Mouse (Mus musculus): ENCODE results near the gene Csf2rb.

Gene Csf2rb

DNA sequence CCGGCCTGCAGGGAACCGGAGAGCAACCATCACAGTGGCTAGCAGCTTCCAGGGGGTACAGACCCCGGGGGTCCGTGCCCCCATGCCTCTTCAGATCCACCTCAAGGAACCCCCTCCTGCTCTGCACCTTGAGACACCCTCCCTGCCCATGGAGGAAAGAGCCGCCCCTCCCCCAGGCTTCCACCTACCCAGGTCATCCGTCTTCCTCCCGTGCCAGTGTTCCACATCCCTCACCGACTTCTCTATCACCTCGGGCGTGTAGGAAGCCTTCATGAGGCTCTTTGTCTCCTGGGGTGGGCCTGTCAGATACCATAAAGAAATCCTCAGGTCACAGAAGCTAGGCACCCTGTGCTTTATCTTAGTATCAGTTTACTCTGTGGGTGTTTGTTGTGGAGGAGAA, 53.0 kb downstream of the Csf2rb start:
- no peak for DNase-seq (ENCODE audit: low spot score)

DNA sequence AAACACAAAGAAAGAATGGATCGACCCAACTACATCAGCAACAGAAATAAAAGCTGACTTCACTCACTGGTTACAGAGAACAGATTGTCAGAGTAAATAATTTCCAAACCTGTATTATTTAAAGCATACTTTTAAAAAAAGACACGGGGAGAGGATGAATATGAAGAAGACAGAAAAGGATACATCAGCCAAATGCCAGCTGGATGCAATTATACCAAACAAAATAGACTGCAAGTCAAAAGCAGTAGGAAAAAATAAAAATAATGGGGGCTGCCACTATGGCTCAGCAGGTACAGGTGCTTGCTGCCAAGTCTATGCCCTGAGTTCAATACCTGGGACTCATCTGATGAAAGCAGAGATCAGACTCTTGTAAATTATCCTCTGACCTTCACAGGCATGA, 54.7 kb downstream of the Csf2rb start:
- no peak for DNase-seq (ENCODE audit: low spot score)

DNA sequence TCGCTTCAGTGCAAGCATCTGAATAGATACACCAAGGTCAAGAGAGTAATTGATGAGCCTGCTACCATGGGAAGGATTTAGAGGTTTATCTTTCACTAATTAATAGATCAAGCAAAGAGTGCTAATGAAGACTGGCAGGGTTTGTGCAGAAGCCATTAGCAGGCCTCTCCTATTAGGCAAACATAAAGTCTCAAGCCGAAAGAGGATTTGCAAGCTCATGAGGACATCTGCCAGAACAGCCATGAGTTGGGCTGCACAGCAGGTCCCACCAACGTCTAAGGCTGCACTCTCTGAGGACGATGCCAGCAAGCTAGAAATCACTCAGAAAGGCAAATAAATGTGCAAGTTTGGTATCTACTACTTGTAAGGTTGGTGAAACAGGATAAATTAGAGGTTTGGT, 55.2 kb downstream of the Csf2rb start:
- DNase-seq (ENCODE audit: low spot score), result no peak

DNA sequence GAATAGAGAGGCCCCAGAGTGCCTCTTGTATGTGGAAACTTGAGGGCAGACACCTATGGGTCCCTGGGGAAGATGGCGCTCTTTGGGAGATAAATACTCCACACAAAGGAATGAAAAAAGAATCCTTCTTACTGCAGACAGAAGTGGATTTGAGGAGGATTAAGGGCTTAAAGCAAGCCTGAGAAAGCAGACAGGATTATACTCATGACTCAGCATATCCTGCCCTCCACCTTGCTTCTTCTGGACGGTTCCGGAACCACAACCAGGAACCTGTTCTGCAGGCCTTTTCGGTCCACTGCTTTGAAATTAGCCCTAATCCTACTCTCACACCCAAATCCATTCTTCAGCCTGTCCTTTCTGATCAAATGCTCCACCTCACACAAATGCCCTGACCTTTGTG, 56.6 kb downstream of the Csf2rb start:
- no peak for DNase-seq (ENCODE audit: low spot score)

DNA sequence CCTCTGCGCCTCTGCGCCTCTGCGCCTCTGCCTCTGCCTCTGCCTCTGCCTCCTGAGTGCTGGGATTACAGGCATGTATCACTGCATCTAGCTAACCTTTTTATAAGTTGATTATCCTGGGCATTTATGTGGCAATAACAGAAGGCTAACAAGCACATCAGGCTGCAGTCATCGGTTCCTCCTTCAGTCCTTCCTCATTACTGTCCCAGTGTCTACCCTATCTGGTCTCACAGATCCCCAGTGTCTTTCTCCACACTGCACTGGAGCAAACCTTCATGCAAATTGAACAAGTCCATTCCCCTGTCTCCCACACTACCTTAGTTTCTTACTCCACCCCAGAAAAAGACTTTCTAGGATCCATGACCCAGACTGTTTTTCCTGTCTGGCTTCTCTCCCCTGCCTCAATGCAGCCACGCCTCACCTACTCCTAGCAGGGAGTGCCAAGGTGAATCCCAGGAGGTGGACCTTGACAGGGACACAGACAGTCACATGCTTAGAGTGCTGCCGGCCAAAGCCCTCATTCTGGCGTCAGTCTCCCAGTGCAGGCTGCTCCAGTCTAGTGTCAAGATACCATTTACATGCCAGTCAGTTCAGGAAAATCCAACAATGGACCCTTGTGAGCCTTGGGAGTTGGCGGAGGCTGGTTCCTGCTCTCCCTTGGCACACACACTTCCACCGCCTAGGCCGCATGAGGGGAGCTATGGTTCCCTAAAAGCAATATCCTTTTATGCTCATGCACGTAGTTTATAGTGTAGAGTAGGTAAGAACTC, 58.1 kb downstream of the Csf2rb start:
- no peak for DNase-seq (ENCODE audit: low spot score)

DNA sequence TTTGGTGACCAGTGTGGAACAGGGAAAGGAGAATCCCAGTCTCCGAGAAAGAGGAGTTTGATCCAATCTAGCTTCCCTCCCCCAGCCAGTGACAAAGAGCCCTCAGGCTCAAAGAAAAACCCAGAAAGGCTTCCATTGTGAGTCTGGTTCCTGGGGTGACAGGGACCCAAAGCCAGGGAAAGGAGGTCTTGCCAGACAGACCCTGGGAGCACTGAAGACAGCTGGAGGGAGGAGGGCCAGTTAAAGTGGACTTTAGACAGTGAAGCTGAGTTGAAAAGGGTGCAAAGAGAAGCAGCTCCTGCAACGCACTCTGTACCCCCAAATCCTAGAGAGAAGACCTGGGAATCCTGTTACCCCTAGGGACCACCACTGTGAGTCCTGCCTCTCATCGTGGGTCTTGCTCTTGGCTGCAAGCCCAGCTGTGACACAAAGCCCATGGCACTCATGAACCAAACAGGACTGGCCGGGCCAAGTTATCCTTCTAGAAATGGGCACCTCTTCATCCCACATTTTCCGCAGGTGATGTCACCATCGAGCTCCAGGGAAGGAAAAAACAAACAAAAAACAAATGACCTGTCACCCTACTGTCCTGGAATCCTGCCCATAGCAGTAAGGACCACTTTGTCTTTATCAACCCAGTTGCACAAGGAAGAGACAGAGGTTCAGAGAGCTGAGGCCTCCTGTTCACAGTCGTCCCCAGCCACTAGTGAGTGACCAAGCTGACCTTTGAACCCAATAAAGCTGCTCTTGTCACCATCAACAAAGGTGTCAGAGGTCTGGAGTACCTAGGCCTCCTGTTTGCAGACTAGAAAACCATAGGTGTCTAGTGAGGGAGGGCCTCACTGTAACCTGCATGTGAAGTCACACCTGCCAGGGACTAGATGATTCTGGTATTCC, 58.9 kb downstream of the Csf2rb start:
- DNase-seq (ENCODE audit: low spot score), result no peak

DNA sequence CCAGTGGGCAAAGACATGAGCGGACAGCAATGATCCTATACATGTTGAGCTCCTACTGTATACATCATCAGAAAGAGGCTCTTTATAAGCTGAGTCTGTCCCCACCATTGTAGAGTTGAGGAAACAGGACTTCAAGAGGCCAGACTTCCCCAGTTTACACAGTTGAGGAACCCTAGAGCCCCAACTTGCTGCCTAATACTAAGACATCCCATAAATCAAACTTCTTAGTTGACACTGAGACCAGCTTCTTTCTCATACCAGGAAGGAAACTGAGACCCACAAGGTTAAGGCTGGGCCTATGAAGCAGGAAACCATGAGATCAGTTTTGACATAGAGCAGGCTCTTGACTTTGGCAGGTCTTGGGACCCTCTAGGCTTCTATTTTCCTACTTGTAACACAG, 60.0 kb downstream of the Csf2rb start:
- no peak for DNase-seq (ENCODE audit: low spot score)

DNA sequence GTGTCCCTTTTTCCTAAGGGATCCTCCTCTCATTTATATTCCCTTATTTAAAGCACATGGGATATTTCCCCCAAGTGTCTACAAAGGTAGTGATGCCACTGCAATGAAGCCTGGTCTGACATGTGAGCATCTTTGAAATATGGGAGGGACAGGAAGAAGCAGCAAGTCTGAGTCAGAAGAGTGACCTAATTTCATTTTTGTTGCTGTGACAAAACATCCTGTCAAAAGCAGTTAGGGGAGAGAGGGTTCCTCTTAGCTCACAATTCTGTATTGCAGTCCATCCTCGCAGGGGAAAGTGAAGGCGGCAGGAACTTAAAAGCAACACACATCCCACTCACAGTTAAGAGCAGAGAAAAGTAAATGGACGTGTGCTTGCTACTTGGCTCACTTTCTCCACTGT, 65.3 kb downstream of the Csf2rb start:
- DNase-seq (ENCODE audit: low spot score), result no peak

DNA sequence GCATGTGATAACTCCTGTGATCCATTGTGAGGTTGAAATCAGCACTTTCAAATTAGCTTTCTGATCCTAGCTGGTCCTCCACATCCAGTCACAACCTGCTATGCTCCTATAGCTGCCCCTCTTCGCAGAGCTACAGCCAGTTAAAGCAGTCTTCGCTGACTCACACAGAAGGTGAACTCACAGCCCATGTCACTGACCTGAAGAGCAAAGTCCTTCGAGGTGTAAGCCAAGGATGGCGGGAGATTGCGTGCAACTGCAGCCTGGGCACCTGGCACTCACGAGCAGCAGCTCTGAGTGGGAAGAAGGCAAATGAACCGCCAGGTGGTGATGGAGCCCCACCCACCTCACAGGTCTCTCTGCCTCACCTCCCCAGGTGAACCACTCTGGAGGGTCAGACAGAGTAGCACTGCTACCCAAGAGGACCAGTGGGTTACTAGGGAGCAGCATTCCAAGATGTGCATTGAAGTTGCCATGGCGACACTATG, 70.0 kb downstream of the Csf2rb start, which contains the start of gene Tex33:
TSS of gene Tex33 (minus strand) at position 435 of the 485 bp plus-strand sequence.
- no peak for DNase-seq (ENCODE audit: low spot score)

DNA sequence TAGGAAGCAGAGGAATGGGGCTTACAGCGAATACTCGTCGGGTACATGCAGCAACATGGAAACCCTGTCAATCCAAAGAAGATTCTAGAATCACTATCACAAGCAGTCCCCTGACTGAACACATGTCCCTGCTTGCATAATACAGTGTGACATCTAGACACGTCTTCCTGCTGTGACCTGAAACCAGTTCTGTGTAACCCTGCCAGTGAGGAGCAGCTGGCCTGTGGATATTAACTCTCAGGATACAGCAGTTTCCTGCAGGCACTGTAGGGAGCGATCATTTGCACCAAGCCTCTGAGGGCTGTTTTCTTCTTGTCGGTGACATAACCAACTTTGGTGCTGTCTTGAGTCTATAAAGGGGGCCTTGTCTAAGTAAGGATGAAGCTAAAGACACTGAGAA, 75.8 kb downstream of the Csf2rb start:
- no peak for DNase-seq (ENCODE audit: low spot score)

DNA sequence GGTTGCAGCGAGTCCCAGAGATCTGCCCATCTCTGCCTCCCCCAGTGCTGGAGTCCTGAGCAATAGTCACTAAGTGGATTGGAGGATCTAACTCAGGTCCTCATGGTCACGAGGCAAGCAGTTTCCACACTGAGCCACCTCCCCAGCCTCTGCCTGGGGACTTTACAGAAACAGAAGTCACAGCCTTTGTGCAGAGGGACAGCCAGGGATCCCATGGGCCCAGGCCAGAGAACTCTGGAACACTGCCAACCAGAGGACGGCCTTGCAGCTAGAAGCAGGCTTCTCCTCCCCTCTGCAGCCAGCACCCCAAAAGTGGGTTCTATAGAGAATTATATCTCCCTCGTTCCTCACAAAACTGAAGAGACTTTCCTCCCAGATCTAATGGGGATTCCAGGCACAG, 76.4 kb downstream of the Csf2rb start:
- DNase-seq (ENCODE audit: low spot score), result peak; percentile 70

DNA sequence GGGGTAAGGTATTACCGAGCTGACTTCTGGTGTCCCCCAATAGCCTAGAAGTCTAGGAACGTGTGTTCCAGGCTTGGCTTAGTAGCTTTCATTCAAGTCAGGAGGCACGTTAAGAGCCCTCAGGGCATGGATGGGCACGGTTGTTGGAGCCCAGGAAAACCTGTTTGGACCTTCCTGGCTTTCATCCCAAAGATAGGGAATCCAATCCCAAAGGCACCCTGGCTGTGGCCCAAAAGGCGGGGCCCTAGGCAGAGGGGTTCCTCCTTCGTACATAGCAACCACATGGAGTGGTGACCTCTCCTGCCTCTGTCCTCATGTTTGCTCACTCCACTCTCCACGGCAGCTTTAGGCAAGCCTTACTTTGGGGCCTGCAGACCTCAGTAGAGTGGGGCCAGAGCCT, 76.9 kb downstream of the Csf2rb start:
- DNase-seq (ENCODE audit: low spot score), result peak; percentile 61

DNA sequence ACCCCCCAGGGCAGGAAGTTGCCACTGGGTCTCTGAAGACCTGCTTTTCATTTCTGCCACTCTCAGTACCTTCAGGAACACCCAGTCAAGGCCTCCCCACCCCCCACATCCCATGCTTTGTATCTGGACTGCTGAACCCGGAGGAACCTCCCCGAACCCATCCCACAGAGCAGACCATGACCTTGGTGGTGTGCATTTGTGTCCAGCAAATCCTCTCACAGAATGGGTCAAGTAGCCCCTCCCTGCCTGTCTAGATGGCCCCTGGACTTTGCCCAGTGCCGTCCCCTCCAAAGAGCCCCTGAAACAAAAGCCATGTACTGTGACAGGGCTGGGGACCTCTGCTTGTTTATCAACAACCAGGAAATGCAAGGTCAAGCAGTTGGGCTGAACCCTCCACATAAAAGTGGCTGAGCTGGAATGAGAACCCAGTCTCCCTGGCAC, 77.8 kb downstream of the Csf2rb start:
- DNase-seq (ENCODE audit: low spot score), result peak; percentile 67

Measured in ovary, postnatal 36 days (tissue).